Mouse (Mus musculus): ENCODE results near the gene Idh3b. TPM values are rescaled to one million over a fixed set of nuclear protein-coding genes. Genes with fewer than 3 reads are reported as not detected.

Idh3b gene
- 100 to 1,000 TPM; 406 to 739 TPM for total RNA-seq (2021)
- long read RNA-seq, experiment 1, transcript Idh3b-201 (12 exons, 1,616 nt), result major isoform, 281 of 357 reads
- long read RNA-seq, experiment 1, partial matches to known transcripts, result 23 of 357 reads
- long read RNA-seq, experiment 1, other reads (novel, unspliced or antisense), result 53 of 357 reads
- long read RNA-seq, experiment 2, transcript Idh3b-201 (12 exons, 1,616 nt), result major isoform, 447 of 597 reads
- long read RNA-seq, experiment 2, partial matches to known transcripts, result 30 of 597 reads
- long read RNA-seq, experiment 2, other reads (novel, unspliced or antisense), result 120 of 597 reads

- DNase-seq (ENCODE audit: low spot score in 2 of 2), result peak; percentile 88
These were observed at the start of gene Idh3b for GRCm38 (mm10) chr2:130283854-130284654. Gene Idh3b (minus strand): TSS chr2:130284547.

- no peak for DNase-seq (ENCODE audit: low spot score in 2 of 2)
These were observed 45.2 kb upstream of the Idh3b start for GRCm38 (mm10) chr2:130329502-130329901.

GRCm38 (mm10) chr2:130327057-130327456 lies 42.7 kb upstream of the Idh3b start:
- no peak for DNase-seq (ENCODE audit: low spot score in 2 of 2)

- DNase-seq (ENCODE audit: low spot score in 2 of 2), result no peak
These were observed 18.7 kb upstream of the Idh3b start for GRCm38 (mm10) chr2:130303014-130303413.

- DNase-seq (ENCODE audit: low spot score in 2 of 2), result no peak
These were observed 13.2 kb upstream of the Idh3b start for GRCm38 (mm10) chr2:130297580-130297979.

- no peak for DNase-seq (ENCODE audit: low spot score in 2 of 2)
These were observed 11.9 kb upstream of the Idh3b start for GRCm38 (mm10) chr2:130296134-130296745.

GRCm38 (mm10) chr2:130295331-130296133 lies 11.2 kb upstream of the Idh3b start:
- DNase-seq (ENCODE audit: low spot score in 2 of 2), result peak; percentile 41 to 52

- peak; percentile 58 to 63 for DNase-seq (ENCODE audit: low spot score in 2 of 2)
These were observed 10.6 kb upstream of the Idh3b start, which contains the start of gene Ebf4 for GRCm38 (mm10) chr2:130294936-130295277. Gene Ebf4 (plus strand): TSS chr2:130295169.

GRCm38 (mm10) chr2:130294218-130294935 lies 10.0 kb upstream of the Idh3b start:
- DNase-seq (ENCODE audit: low spot score in 2 of 2), result no peak

- DNase-seq (ENCODE audit: low spot score in 2 of 2), result no peak
These were observed 9.1 kb upstream of the Idh3b start for GRCm38 (mm10) chr2:130293486-130293885.

GRCm38 (mm10) chr2:130293009-130293408 lies 8.7 kb upstream of the Idh3b start:
- DNase-seq (ENCODE audit: low spot score in 2 of 2), result no peak

GRCm38 (mm10) chr2:130291434-130291833 lies 7.1 kb upstream of the Idh3b start:
- DNase-seq (ENCODE audit: low spot score in 2 of 2), result peak; percentile 51 to 56

GRCm38 (mm10) chr2:130289086-130289485 lies 4.7 kb upstream of the Idh3b start:
- no peak for DNase-seq (ENCODE audit: low spot score in 2 of 2)

- no peak for DNase-seq (ENCODE audit: low spot score in 2 of 2)
These were observed 3.5 kb downstream of the Idh3b start for GRCm38 (mm10) chr2:130280818-130281217.

GRCm38 (mm10) chr2:130280224-130280623 lies 4.1 kb downstream of the Idh3b start:
- no peak for DNase-seq (ENCODE audit: low spot score in 2 of 2)

- DNase-seq (ENCODE audit: low spot score in 2 of 2), result no peak
These were observed 4.7 kb downstream of the Idh3b start for GRCm38 (mm10) chr2:130279600-130280091.

GRCm38 (mm10) chr2:130275649-130276048 lies 8.7 kb downstream of the Idh3b start:
- DNase-seq (ENCODE audit: low spot score in 2 of 2), result peak; percentile 42 to 54

- DNase-seq (ENCODE audit: low spot score in 2 of 2), result no peak
These were observed 9.5 kb downstream of the Idh3b start for GRCm38 (mm10) chr2:130274862-130275261.

- DNase-seq (ENCODE audit: low spot score in 2 of 2), result peak; percentile 98 to 100
These were observed 10.0 kb downstream of the Idh3b start, which contains the start of gene Nop56 for GRCm38 (mm10) chr2:130274149-130274861. Gene Nop56 (plus strand): TSS chr2:130274430.
